Mouse (Mus musculus) heart, embryonic 12.5 days (tissue): ENCODE data around the gene Topors. TPM values are rescaled to one million over a fixed set of nuclear protein-coding genes. Genes with fewer than 3 reads are reported as not detected.

Source experiments
- ATAC-seq: fragments of 200-750 bp; cut with Nextera tagmentation; 2 replicates; pipeline ENCODE4 v1.8.0; 2017; ENCODE audit warnings: moderate TSS enrichment, moderate library complexity; ENCODE audit not compliant: insufficient number of reproducible peaks, low FRiP score
- H3K27ac ChIP-seq: fragments of 300-500 bp; sonication (generic); 2 replicates; pipeline ENCODE4 v1.5.1; 2016; ENCODE audit warnings: mild to moderate bottlenecking, moderate library complexity; ENCODE audit not compliant: poor library complexity, severe bottlenecking
- H3K27me3 ChIP-seq: fragments of 300-500 bp; sonication (generic); replicated peaks from 2 replicates; pipeline ENCODE4 v1.6.1; 2016; ENCODE audit warnings: mild to moderate bottlenecking, moderate library complexity
- H3K36me3 ChIP-seq: fragments of 300-500 bp; sonication (generic); 2 replicates; pipeline ENCODE4 v1.6.1; 2016; ENCODE audit warnings: mild to moderate bottlenecking, moderate library complexity
- H3K4me1 ChIP-seq: fragments of 300-500 bp; sonication (generic); replicated peaks from 2 replicates; pipeline ENCODE4 v1.6.1; 2016; ENCODE audit warnings: mild to moderate bottlenecking
- H3K4me2 ChIP-seq: fragments of 300-500 bp; sonication (generic); 2 replicates; pipeline ENCODE4 v1.6.1; 2016; ENCODE audit warnings: mild to moderate bottlenecking, moderate library complexity
- H3K4me3 ChIP-seq: fragments of 300-500 bp; sonication (generic); 2 replicates; pipeline ENCODE4 v1.5.1; 2016; ENCODE audit warnings: mild to moderate bottlenecking
- H3K9ac ChIP-seq: fragments of 300-500 bp; sonication (generic); 2 replicates; pipeline ENCODE4 v1.6.1; 2016; ENCODE audit warnings: mild to moderate bottlenecking, moderate library complexity
- H3K9me3 ChIP-seq: fragments of 300-500 bp; sonication (generic); replicated peaks from 2 replicates; pipeline ENCODE4 v1.6.1; 2016; ENCODE audit warnings: mild to moderate bottlenecking, moderate library complexity
- WGBS: fragments of 180-500 bp; shearing (Covaris S2); methylation state at CpG from one replicate; pipeline ENCODE4 v1.1.7; 2016; 5-methylcytosine and 5-hydroxymethylcytosine counted together
- polyA plus RNA-seq: library from polyadenylated mRNA; unstranded; fragments of >200 nt; fragmentation: Nextera tagmentation; extraction: Ambion mirVana; gene quantifications from 2 replicates; pipeline ENCODE4 v1.2.1, GENCODE M21; 2016

The Topors gene
- polyA plus RNA-seq, 1 experiment from 2014 or later: 35.3 TPM

GRCm38 (mm10) chr4:40244035-40244434, 25.6 kb downstream of the Topors start:
- Histone ChIP-seq H3K27me3 (no peaks in the 10 kb centered on the region), H3K4me3 (no peak overlapping the region), H3K27ac (no peak overlapping the region), H3K36me3 (no peaks in the 10 kb centered on the region), H3K4me1 (0 out of 2 replicates have a peak, but pooled peaks cover 5% of the 10 kb centered on the region), H3K9me3 (no peaks in the 10 kb centered on the region), H3K4me2 (no peak overlapping the region), H3K9ac (no peak overlapping the region)
- no peak for ATAC-seq
- WGBS: 80% methylated on average over 8 of the region's 8 CpGs

DNA sequence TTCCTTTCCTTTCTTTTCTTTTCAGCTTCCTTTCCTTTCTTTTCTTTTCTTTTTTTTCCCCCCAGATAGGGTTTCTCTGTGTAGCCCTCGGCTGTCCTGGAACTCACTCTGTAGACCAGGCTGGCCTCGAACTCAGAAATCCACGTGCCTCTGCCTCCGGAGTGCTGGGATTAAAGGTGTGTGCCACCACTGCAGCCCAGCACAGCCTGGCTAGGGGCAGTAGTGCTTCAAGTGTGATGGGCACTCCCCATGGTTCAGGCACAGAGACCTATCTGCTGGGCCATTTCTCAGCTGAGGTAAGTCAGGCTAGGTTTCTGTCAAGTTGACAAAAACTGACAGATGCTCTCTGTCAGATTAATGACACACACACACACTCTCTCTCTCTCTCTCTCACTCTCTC, 26.6 kb downstream of the Topors start:
- H3K9me3 ChIP-seq: no peaks in the 10 kb centered on the region
- no peaks in the 10 kb centered on the region for H3K27me3 ChIP-seq
- no peak overlapping the region for H3K4me3 ChIP-seq
- H3K9ac ChIP-seq: no peak overlapping the region
- no peak overlapping the region for H3K4me2 ChIP-seq
- H3K36me3 ChIP-seq: no peaks in the 10 kb centered on the region
- peaks cover 10% of the 10 kb centered on the region; the same call in 1 of the 2 replicates for H3K4me1 ChIP-seq
- ATAC-seq: no peak
- no peak overlapping the region for H3K27ac ChIP-seq
- WGBS: 82% methylated on average over 4 of the region's 4 CpGs

- WGBS: 51% methylated on average over 6 of the region's 6 CpGs
- H3K36me3 ChIP-seq: no peaks in the 10 kb centered on the region
- no peak for ATAC-seq
- H3K27ac ChIP-seq: no peak overlapping the region
- H3K4me1 ChIP-seq: peaks cover 10% of the 10 kb centered on the region; the same call in 1 of the 2 replicates
- no peak overlapping the region for H3K4me2 ChIP-seq
- no peaks in the 10 kb centered on the region for H3K27me3 ChIP-seq
- H3K9ac ChIP-seq: no peak overlapping the region
- H3K4me3 ChIP-seq: no peak overlapping the region
- H3K9me3 ChIP-seq: no peaks in the 10 kb centered on the region
Measured at GRCm38 (mm10) chr4:40241928-40242327, 27.7 kb downstream of the Topors start.

GRCm38 (mm10) chr4:40240272-40240744, 29.3 kb downstream of the Topors start:
- Histone ChIP-seq H3K27me3 (no peaks in the 10 kb centered on the region), H3K27ac (no peak overlapping the region), H3K4me3 (peak overlapping the region; percentile 58), H3K36me3 (no peaks in the 10 kb centered on the region), H3K4me2 (peak overlapping the region; percentile 91), H3K9ac (peak overlapping the region; percentile 60), H3K9me3 (no peaks in the 10 kb centered on the region), H3K4me1 (peaks cover 10% of the 10 kb centered on the region; the same call in 1 of the 2 replicates)
- ATAC-seq: 0 out of 2 replicates have a peak, but pooled peaks have one; percentile 30
- WGBS: 46% methylated on average over 5 of the region's 5 CpGs

- Histone ChIP-seq H3K4me2 (peak within 1 kb of the TSS; percentile 91), H3K36me3 (peaks cover 3% of the 10 kb centered on the region; the same call in 1 of the 2 replicates), H3K27ac (peak within 1 kb of the TSS; percentile 39; the same call in 1 of the 2 replicates), H3K27me3 (no peaks in the 10 kb centered on the region), H3K4me3 (peak within 1 kb of the TSS; percentile 58), H3K9me3 (no peaks in the 10 kb centered on the region), H3K9ac (peak within 1 kb of the TSS; percentile 68), H3K4me1 (peaks cover 10% of the 10 kb centered on the region; the same call in 1 of the 2 replicates)
- 4% methylated on average over 35 of the region's 35 CpGs for WGBS
- peak; percentile 71 for ATAC-seq
Measured at GRCm38 (mm10) chr4:40239409-40240271, 30.0 kb downstream of the Topors start, which contains the start of gene Ddx58. Gene Ddx58 (minus strand): TSS chr4:40239828.

DNA sequence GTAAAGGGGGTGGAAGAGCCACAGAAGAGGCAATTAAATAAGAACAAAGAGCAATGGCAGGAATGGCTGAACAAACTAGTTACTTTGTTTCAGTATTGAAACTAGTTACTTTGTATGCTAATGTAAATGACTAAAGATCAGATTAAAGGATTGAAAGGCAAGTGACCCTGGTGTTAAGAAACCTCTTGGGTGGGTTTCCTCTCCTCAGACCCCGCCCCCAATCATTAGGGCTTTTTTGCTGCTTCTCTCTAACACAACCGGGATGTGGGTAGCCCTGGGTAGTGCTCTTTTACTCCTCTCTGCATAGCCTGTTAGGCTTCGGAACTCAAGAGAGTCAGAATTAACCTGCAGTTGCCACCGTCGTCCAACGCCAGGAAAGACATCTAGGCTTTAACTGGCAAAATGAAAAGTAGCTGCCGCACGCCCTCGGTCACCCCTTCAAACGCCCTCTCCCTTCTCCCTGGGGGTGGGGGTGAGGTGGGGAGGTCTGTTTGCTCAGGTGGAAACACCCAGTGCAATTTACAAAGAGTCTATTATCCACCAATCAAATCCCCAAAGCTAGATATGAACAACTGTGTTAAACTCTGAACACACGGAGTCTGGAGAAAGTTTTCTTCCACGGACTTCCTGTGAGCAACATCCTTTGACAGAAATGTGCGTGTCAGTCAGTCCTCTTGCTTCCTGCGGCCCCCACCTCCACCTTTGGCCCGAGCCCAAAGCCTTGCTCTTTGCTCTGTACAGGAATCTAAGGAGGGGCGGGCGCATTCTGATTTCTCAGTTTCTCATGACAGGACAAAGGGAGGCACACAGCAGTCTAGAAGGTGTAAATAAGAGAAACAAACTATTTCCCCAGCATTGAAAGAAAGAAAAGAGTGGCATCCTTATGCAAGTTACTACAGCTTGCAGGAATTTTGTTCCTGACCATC, 30.9 kb downstream of the Topors start:
- peaks cover 10% of the 10 kb centered on the region; the same call in 1 of the 2 replicates for H3K4me1 ChIP-seq
- no peaks in the 10 kb centered on the region for H3K27me3 ChIP-seq
- whole genome bisulfite sequencing: 3% methylated on average over 17 of the region's 17 CpGs
- H3K9ac ChIP-seq: peak overlapping the region; percentile 68
- peak overlapping the region; percentile 58 for H3K4me3 ChIP-seq
- H3K27ac ChIP-seq: peak overlapping the region; percentile 39; the same call in 1 of the 2 replicates
- H3K36me3 ChIP-seq: peaks cover 9% of the 10 kb centered on the region; the same call in 1 of the 2 replicates
- ATAC-seq: peak; percentile 78; the same call in 1 of the 2 replicates
- H3K4me2 ChIP-seq: peak overlapping the region; percentile 91
- no peaks in the 10 kb centered on the region for H3K9me3 ChIP-seq

DNA sequence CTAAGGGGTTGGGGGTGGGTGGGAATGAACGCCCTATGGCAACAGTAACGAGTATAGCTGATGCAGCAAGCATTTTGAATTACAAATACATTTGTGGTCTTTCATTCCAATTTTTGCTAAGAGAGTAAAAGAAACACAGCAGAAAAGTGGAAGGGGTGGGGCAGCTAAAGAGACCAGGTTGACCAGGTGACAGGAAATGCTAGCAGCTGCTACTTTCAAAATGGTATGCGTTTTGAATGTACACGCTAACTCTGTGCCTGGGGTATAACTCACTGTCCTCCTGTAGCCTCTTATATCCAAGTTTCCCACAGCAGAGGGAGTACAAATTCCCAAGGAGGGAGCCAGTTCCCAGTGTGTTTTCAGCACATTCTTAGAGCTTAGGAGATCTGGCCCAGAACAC, 32.8 kb downstream of the Topors start:
- WGBS: 84% methylated on average over 4 of the region's 4 CpGs
- Histone ChIP-seq H3K27ac (no peak overlapping the region), H3K4me3 (no peak overlapping the region), H3K4me1 (peaks cover 10% of the 10 kb centered on the region; the same call in 1 of the 2 replicates), H3K4me2 (no peak overlapping the region), H3K27me3 (no peaks in the 10 kb centered on the region), H3K9ac (no peak overlapping the region), H3K9me3 (no peaks in the 10 kb centered on the region), H3K36me3 (peaks cover 11% of the 10 kb centered on the region; the same call in 1 of the 2 replicates)
- ATAC-seq: no peak

GRCm38 (mm10) chr4:40234256-40234655, 35.4 kb downstream of the Topors start:
- WGBS: 86% methylated on average over 6 of the region's 6 CpGs
- H3K9ac ChIP-seq: no peak overlapping the region
- H3K27me3 ChIP-seq: no peaks in the 10 kb centered on the region
- no peaks in the 10 kb centered on the region for H3K9me3 ChIP-seq
- H3K36me3 ChIP-seq: peaks cover 11% of the 10 kb centered on the region; the same call in 1 of the 2 replicates
- H3K4me1 ChIP-seq: peaks cover 6% of the 10 kb centered on the region; the same call in 1 of the 2 replicates
- H3K4me3 ChIP-seq: no peak overlapping the region
- ATAC-seq: no peak
- H3K27ac ChIP-seq: no peak overlapping the region
- H3K4me2 ChIP-seq: no peak overlapping the region

- Histone ChIP-seq H3K27ac (no peak overlapping the region), H3K4me2 (no peak overlapping the region), H3K9me3 (no peaks in the 10 kb centered on the region), H3K27me3 (no peaks in the 10 kb centered on the region), H3K4me3 (no peak overlapping the region), H3K9ac (no peak overlapping the region), H3K36me3 (peaks cover 11% of the 10 kb centered on the region; the same call in 1 of the 2 replicates), H3K4me1 (no peaks in the 10 kb centered on the region)
- WGBS: 91% methylated on average over 7 of the region's 7 CpGs
- no peak for ATAC-seq
Measured at GRCm38 (mm10) chr4:40233062-40233664, 36.5 kb downstream of the Topors start.

DNA sequence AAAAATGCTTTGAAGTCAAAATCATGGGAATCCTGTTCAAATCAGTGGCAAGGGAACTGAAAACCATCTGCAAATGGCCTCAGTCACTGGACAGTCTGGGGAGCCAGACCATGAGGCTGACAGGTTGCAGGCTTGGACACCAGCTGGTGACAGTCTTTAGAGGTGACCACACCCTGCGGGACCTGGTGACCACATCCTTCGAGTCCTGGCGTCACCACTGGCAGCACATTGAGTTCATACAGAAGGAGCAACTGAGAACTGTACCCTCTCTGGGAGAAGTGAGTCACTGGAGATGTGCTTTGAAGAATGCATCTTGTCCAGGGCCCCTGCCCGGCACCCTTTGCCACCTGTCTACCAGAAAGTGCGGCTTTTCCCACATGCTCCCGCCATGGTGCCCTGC, 39.9 kb downstream of the Topors start:
- no peak overlapping the region for H3K9ac ChIP-seq
- no peaks in the 10 kb centered on the region for H3K9me3 ChIP-seq
- H3K27me3 ChIP-seq: no peaks in the 10 kb centered on the region
- WGBS: 87% methylated on average over 6 of the region's 6 CpGs
- no peak overlapping the region for H3K27ac ChIP-seq
- H3K4me2 ChIP-seq: no peak overlapping the region
- no peak for ATAC-seq
- H3K4me1 ChIP-seq: no peaks in the 10 kb centered on the region
- peaks cover 12% of the 10 kb centered on the region; the same call in 1 of the 2 replicates for H3K36me3 ChIP-seq
- no peak overlapping the region for H3K4me3 ChIP-seq
